17 mouse cellular contexts compared by ENCODE assay signal in genomic region chr1:132562337-132562795, GRCm38 (mm10). TPM values are rescaled to one million over a fixed set of nuclear protein-coding genes. Genes with fewer than 3 reads are reported as not detected.
DNase-seq lines count a peak whose midpoint lies in the region; ATAC-seq lines count a peak whose summit lies in the region.
"Had no signal": no experiment of that assay in that cellular context is flagged by ENCODE, and none has a peak within 500 bp of the region (broad histone marks: within the 10 kb centered on the region; RNA-seq: fewer than 3 reads in every experiment).

No protein-coding gene starts in this region.

- no peak overlapping the region for H3K4me2 ChIP-seq in forebrain, embryonic 11.5 days (ENCODE audit: low read depth, low read length, severe bottlenecking)
- no peak overlapping the region for H3K4me2 ChIP-seq in forebrain, embryonic 16.5 days (ENCODE audit: low read length)
- no peak overlapping the region for H3K4me2 ChIP-seq in neural tube, embryonic 13.5 days
- no peak overlapping the region for H3K4me2 ChIP-seq in intestine, embryonic 16.5 days (ENCODE audit: low read depth, low read length)
- H3K4me2 ChIP-seq: embryonic facial prominence, embryonic 15.5 days; limb, embryonic 15.5 days had no signal

- no peaks in the 10 kb centered on the region for H3K27me3 ChIP-seq in forebrain, embryonic 11.5 days (ENCODE audit: control insufficient read depth, insufficient read depth, low read length)
- no peaks in the 10 kb centered on the region for H3K27me3 ChIP-seq in forebrain, embryonic 16.5 days (replicated peaks; ENCODE audit: control insufficient read depth, insufficient read depth, low read length)
- peaks cover 17% of the 10 kb centered on the region for H3K27me3 ChIP-seq in midbrain, embryonic 10.5 days (ENCODE audit: low read depth, poor library complexity, severe bottlenecking)
- no peaks in the 10 kb centered on the region for H3K27me3 ChIP-seq in neural tube, embryonic 13.5 days
- 0 out of 2 replicates have a peak, but pooled peaks cover 3% of the 10 kb centered on the region for H3K27me3 ChIP-seq in intestine, embryonic 16.5 days (replicated peaks; ENCODE audit: control insufficient read depth, insufficient read depth, low read length)
- H3K27me3 ChIP-seq: embryonic facial prominence, embryonic 15.5 days; limb, embryonic 15.5 days; Patski had no signal

- DNase-seq in forebrain, embryonic 11.5 days (ENCODE audit: low spot score): no peak
- peak; percentile 27 for DNase-seq in midbrain, embryonic 10.5 days (ENCODE audit: low spot score)
- DNase-seq in ovary, postnatal 10 days (ENCODE audit: low spot score): no peak
- DNase-seq in gastrocnemius, postnatal 25 days: no peak
- DNase-seq: cerebellum, adult 8-10 months; layer of hippocampus, adult 9-11 months; lung, postnatal 10 days had no signal

- H3K27ac ChIP-seq in forebrain, embryonic 11.5 days (ENCODE audit: low read depth, low read length): peak overlapping the region; percentile 33
- peak overlapping the region; percentile 75 for H3K27ac ChIP-seq in forebrain, embryonic 16.5 days (ENCODE audit: low read length)
- H3K27ac ChIP-seq in midbrain, embryonic 10.5 days (replicated peaks): peak overlapping the region; percentile 78
- H3K27ac ChIP-seq in neural tube, embryonic 13.5 days (replicated peaks): peak overlapping the region; percentile 92
- no peak overlapping the region for H3K27ac ChIP-seq in intestine, embryonic 16.5 days (ENCODE audit: low read length)
- H3K27ac ChIP-seq: embryonic facial prominence, embryonic 15.5 days; heart, embryonic 10.5 days; kidney, postnatal 0 days; limb, embryonic 15.5 days had no signal

- H3K9me3 ChIP-seq in forebrain, embryonic 11.5 days (ENCODE audit: control insufficient read depth, low read length): no peaks in the 10 kb centered on the region
- H3K9me3 ChIP-seq in forebrain, embryonic 16.5 days (ENCODE audit: control insufficient read depth, low read length): no peaks in the 10 kb centered on the region
- no peaks in the 10 kb centered on the region for H3K9me3 ChIP-seq in midbrain, embryonic 10.5 days (replicated peaks)
- H3K9me3 ChIP-seq in neural tube, embryonic 13.5 days: no peaks in the 10 kb centered on the region
- no peaks in the 10 kb centered on the region for H3K9me3 ChIP-seq in intestine, embryonic 16.5 days (ENCODE audit: control insufficient read depth, low read length)
- H3K9me3 ChIP-seq: embryonic facial prominence, embryonic 15.5 days; heart, embryonic 10.5 days; limb, embryonic 15.5 days had no signal

- H3K9ac ChIP-seq in forebrain, embryonic 11.5 days (ENCODE audit: low read length): no peak overlapping the region
- no peak overlapping the region for H3K9ac ChIP-seq in forebrain, embryonic 16.5 days (replicated peaks; ENCODE audit: low read depth, low read length)
- no peak overlapping the region for H3K9ac ChIP-seq in neural tube, embryonic 13.5 days
- H3K9ac ChIP-seq in intestine, embryonic 16.5 days (ENCODE audit: low read depth, low read length): no peak overlapping the region
- H3K9ac ChIP-seq: embryonic facial prominence, embryonic 15.5 days; limb, embryonic 15.5 days had no signal

- H3K4me3 ChIP-seq in forebrain, embryonic 11.5 days (ENCODE audit: low read depth, low read length): no peak overlapping the region
- H3K4me3 ChIP-seq in forebrain, embryonic 16.5 days (replicated peaks; ENCODE audit: low read length): no peak overlapping the region
- H3K4me3 ChIP-seq in midbrain, embryonic 10.5 days: no peak overlapping the region
- no peak overlapping the region for H3K4me3 ChIP-seq in neural tube, embryonic 13.5 days
- H3K4me3 ChIP-seq in intestine, embryonic 16.5 days (ENCODE audit: low read length): no peak overlapping the region
- H3K4me3 ChIP-seq: embryonic facial prominence, embryonic 15.5 days; heart, embryonic 10.5 days; limb, embryonic 15.5 days had no signal

- 41% methylated on average over 10 of the region's 10 CpGs for WGBS in forebrain, embryonic 11.5 days
- 23% methylated on average over 10 of the region's 10 CpGs for WGBS in forebrain, embryonic 16.5 days
- WGBS in midbrain, embryonic 10.5 days: 30% methylated on average over 10 of the region's 10 CpGs
- 5% methylated on average over 10 of the region's 10 CpGs for WGBS in neural tube, embryonic 13.5 days
- 36% methylated on average over 10 of the region's 10 CpGs for WGBS in intestine, embryonic 16.5 days

- peaks cover 18% of the 10 kb centered on the region for H3K4me1 ChIP-seq in forebrain, embryonic 11.5 days (replicated peaks; ENCODE audit: control insufficient read depth, insufficient read depth, low read length)
- peaks cover 49% of the 10 kb centered on the region for H3K4me1 ChIP-seq in forebrain, embryonic 16.5 days (replicated peaks; ENCODE audit: control insufficient read depth, insufficient read depth, low read length)
- peaks cover 70% of the 10 kb centered on the region for H3K4me1 ChIP-seq in midbrain, embryonic 10.5 days
- H3K4me1 ChIP-seq in neural tube, embryonic 13.5 days (replicated peaks): peaks cover 73% of the 10 kb centered on the region
- H3K4me1 ChIP-seq in intestine, embryonic 16.5 days (ENCODE audit: control insufficient read depth, insufficient read depth, low read length): peaks cover 11% of the 10 kb centered on the region

- 0 out of 2 replicates have a peak, but pooled peaks have one; percentile 29 for ATAC-seq in forebrain, embryonic 11.5 days (replicated peaks; ENCODE audit: low FRiP score)
- peak; percentile 37 for ATAC-seq in forebrain, embryonic 16.5 days
- peak; percentile 45 for ATAC-seq in neural tube, embryonic 13.5 days (ENCODE audit: low read depth)
- ATAC-seq in intestine, embryonic 16.5 days: no peak
- ATAC-seq: Patski had no signal

- no peaks in the 10 kb centered on the region for H3K36me3 ChIP-seq in forebrain, embryonic 11.5 days (ENCODE audit: control insufficient read depth, insufficient read depth, low read length)
- no peaks in the 10 kb centered on the region for H3K36me3 ChIP-seq in forebrain, embryonic 16.5 days (ENCODE audit: control insufficient read depth, insufficient read depth)
- H3K36me3 ChIP-seq in midbrain, embryonic 10.5 days: no peaks in the 10 kb centered on the region
- H3K36me3 ChIP-seq in neural tube, embryonic 13.5 days: no peaks in the 10 kb centered on the region
- no peaks in the 10 kb centered on the region for H3K36me3 ChIP-seq in intestine, embryonic 16.5 days (ENCODE audit: control insufficient read depth, insufficient read depth, low read length)
- H3K36me3 ChIP-seq: embryonic facial prominence, embryonic 15.5 days; heart, embryonic 10.5 days; limb, embryonic 15.5 days had no signal

RNA-seq across cellular contexts. Expression of gene Cntn2, which starts 19.3 kb away (rescaled TPM):
- 15.3 and 16.9 TPM in 2 replicates for polyA plus RNA-seq in forebrain, embryonic 11.5 days (2014; fragmentation: Nextera tagmentation; extraction: Ambion mirVana)
- 134 and 147 TPM in 2 replicates for polyA plus RNA-seq in forebrain, embryonic 16.5 days (2015; fragmentation: Nextera tagmentation; extraction: Ambion mirVana)
- polyA plus RNA-seq in midbrain, embryonic 10.5 days (2016; fragmentation: Nextera tagmentation; extraction: Ambion mirVana): 14.2 and 34.9 TPM in 2 replicates
- polyA plus RNA-seq in neural tube, embryonic 13.5 days (2015; fragmentation: Nextera tagmentation; extraction: Ambion mirVana): 84.9 and 102 TPM in 2 replicates
- under 1 TPM; 0.05 to 0.35 TPM for total RNA-seq in gastrocnemius, postnatal 25 days (2021)
- polyA plus RNA-seq in intestine, embryonic 16.5 days (2015; fragmentation: Nextera tagmentation; extraction: Ambion mirVana): 0.27 and 0.31 TPM in 2 replicates
- polyA plus RNA-seq: spleen, adult 2 months; testis, adult 2 months had no signal

RNA-seq across cellular contexts. Expression of gene Tmem81, which starts 56.3 kb away (rescaled TPM):
- 1.1 and 1.3 TPM in 2 replicates for polyA plus RNA-seq in forebrain, embryonic 11.5 days (2014; fragmentation: Nextera tagmentation; extraction: Ambion mirVana)
- polyA plus RNA-seq in forebrain, embryonic 16.5 days (2015; fragmentation: Nextera tagmentation; extraction: Ambion mirVana): 0.77 and 1.6 TPM in 2 replicates
- 1.2 and 1.6 TPM in 2 replicates for polyA plus RNA-seq in midbrain, embryonic 10.5 days (2016; fragmentation: Nextera tagmentation; extraction: Ambion mirVana)
- polyA plus RNA-seq in neural tube, embryonic 13.5 days (2015; fragmentation: Nextera tagmentation; extraction: Ambion mirVana): 1.0 and 1.1 TPM in 2 replicates
- total RNA-seq in gastrocnemius, postnatal 25 days (2021): 1 to 10 TPM in 1 of 2 experiments, under 1 TPM in 1; 0.94 to 1.2 TPM
- 1.4 and 1.7 TPM in 2 replicates for polyA plus RNA-seq in intestine, embryonic 16.5 days (2015; fragmentation: Nextera tagmentation; extraction: Ambion mirVana)

Comparison
In these comparisons a context has a peak if more than half of its experiments do, and no peak if none do; other contexts are left out.
1. RNA of gene Cntn2, which starts 19.3 kb away (polyA plus RNA-seq): 134 to 147 TPM in forebrain, embryonic 16.5 days, 84.9 to 102 TPM in neural tube, embryonic 13.5 days, 15.3 to 16.9 TPM in forebrain, embryonic 11.5 days and 14.2 to 34.9 TPM in midbrain, embryonic 10.5 days; 0.27 to 0.31 TPM in intestine, embryonic 16.5 days; every median in the first group is over 10 times any median in the second.